Mouse (Mus musculus): Measurements from ENCODE around the gene Olfr811.

Gene Olfr811

GRCm38 (mm10) chr10:129804296-129804695 lies at the start of gene Olfr811:
Gene Olfr811 (minus strand): TSS chr10:129804396.
- DNase-seq: no peak

GRCm38 (mm10) chr10:129847343-129847742 lies 43.1 kb upstream of the Olfr811 start:
- DNase-seq: no peak

- DNase-seq: no peak
Measured at GRCm38 (mm10) chr10:129845994-129846393, 41.8 kb upstream of the Olfr811 start, which contains the start of gene Olfr812. Gene Olfr812 (minus strand): TSS chr10:129846094.

GRCm38 (mm10) chr10:129794817-129795216 lies 9.4 kb downstream of the Olfr811 start, which contains the start of gene Olfr810:
Gene Olfr810 (minus strand): TSS chr10:129794917.
- no peak for DNase-seq

- no peak for DNase-seq
Measured at GRCm38 (mm10) chr10:129778123-129778522, 26.1 kb downstream of the Olfr811 start.

- DNase-seq: no peak
Measured at GRCm38 (mm10) chr10:129774338-129774737, 29.9 kb downstream of the Olfr811 start, which contains the start of gene Olfr809. Gene Olfr809 (plus strand): TSS chr10:129774638.

GRCm38 (mm10) chr10:129765182-129765581 lies 39.0 kb downstream of the Olfr811 start, which contains the start of gene Olfr808:
Gene Olfr808 (plus strand): TSS chr10:129765482.
- no peak for DNase-seq

GRCm38 (mm10) chr10:129757693-129758092 lies 46.5 kb downstream of the Olfr811 start, which contains the start of gene Olfr807:
Gene Olfr807 (minus strand): TSS chr10:129757793.
- no peak for DNase-seq

All from right cerebral cortex, postnatal 14 days (tissue).